Mouse (Mus musculus): ENCODE results near the gene Lamtor2. TPM values are rescaled to one million over a fixed set of nuclear protein-coding genes. Genes with fewer than 3 reads are reported as not detected.

Lamtor2 gene
- total RNA-seq, 4 experiments from 2014 or later, result 138 to 164 (median 144) TPM

DNA sequence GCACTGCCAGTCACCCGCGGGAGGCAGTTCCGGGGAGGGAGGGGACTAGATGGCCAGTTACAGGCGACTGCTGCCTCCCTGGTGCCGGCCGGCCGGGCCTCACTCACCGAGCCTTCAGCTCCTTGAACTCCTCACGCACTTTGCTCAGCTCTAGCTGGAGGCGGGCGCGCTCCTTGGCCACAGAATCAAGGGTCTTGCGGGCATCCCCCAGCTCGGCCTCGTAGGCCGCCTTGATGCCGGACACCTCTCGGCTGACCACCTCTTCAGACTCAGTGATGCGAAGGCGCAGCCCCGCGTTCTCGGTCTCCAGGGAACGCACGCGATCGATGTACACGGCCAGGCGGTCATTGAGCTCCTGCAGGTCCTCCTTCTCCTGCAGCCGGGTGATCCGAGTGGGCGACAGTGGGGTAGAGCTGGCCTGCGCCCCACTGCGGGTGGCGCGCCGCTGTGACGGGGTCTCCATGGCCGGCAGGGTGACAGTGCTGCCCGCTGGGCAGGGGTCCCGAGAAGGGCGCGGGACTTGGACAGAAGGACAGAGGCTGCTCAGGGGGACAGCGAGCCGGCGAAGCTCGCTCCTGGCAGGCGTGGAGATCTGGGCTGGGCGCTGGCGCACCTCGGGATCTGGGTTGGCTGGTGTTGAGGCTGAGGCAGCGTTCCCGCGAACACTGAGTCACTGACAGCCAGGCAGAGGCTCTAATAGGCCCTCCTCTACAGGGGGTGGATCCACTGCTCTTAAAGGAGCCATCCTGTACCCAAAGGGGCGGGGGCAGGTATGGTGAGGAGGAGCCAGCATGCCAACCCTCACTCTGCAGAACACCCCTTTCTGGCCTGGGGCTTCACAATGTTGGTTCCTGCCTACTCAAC lies 50.0 kb downstream of the Lamtor2 start:
- peak; percentile 93 for DNase-seq

GRCm38 (mm10) chr3:88502031-88502571 lies 50.8 kb downstream of the Lamtor2 start:
- peak; percentile 60 for DNase-seq

DNA sequence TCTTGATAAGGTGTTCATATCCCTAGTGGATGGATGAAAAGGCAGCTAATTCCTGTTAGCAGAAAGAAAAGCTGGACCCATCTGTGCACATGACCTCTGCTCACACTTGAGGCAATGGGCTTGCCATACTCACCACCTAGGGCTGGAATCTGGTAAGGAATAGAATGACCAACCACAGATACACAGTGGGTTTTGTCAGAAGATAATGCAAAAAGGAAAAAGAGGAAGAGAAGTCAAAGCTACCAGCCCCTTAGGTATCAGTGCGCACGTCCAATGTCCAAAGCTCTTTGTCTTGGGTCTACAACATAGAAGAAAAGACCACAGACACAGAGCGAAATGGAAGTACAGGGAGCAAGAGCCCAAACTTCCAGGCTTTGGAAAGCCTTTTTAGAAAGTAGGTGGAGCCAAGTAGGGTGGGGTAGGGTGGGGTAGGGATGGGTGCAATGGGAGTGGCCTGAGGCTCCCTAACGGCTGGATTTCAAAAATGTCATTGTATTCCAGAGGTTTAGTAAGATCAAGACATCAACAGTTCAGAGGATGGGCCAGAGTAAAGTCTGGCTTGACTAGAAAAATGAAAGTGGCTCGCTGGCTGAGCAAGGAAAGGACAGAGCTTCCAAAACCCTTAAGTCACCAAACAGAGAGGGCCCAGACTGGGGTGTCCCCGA lies 51.4 kb downstream of the Lamtor2 start:
- no peak for DNase-seq

DNA sequence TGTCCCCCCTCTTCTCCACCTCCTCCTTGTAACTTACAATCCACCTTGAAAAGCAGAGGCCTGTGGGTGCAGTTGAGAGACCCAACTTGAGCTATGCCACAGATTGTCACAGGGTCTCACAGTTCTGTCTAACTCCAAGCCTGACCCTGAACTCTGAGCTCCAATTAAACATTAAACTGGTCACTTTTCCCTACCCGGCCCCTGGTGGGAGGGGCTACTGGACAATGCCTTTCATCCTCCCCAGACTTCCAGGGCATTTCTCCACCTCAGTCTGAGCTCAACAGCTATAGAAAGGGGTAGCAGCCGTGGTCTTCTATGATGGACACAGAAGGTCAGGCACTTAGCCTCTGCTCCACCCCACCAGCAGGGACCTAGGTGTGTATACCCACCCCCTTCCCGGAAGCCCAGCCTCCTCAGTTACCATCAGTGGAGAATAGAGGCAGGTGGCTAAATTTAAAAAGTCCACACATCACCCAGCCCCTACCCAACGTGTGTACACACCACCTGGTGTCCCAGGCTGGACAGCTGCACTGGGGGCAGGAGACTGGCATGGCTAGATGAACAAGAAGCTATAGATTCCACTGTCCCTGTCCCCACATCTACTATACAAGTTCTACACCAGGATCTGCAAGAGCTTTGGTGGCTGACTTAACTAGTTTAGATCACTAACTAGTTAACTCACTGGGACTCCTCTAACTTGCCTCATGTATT lies 52.1 kb downstream of the Lamtor2 start:
- DNase-seq, result no peak

GRCm38 (mm10) chr3:88500087-88500486 lies 52.8 kb downstream of the Lamtor2 start:
- no peak for DNase-seq

Small RNAs within 50 kb of the gene (microRNA-seq; reads per million reads assigned to microRNA genes)
- 0 reads per million in 2 experiments for gene Mir1905

Other genes starting within 250 kb of the Lamtor2 start
- gene Glmp, start 228.1 kb downstream of the Lamtor2 start, total RNA-seq (2022), result 100 to 1,000 TPM; 233 to 293 (median 254) TPM
- gene Tmem79, start 216.9 kb downstream of the Lamtor2 start, total RNA-seq (2022), result 1 to 10 TPM; 4.4 to 7.1 (median 5.9) TPM
- 10 to 100 TPM; 48.2 to 66.6 (median 55.9) TPM for gene Smg5, start 216.8 kb downstream of the Lamtor2 start, total RNA-seq (2022)
- gene Paqr6, start 188.5 kb downstream of the Lamtor2 start, total RNA-seq (2022), result 1 to 10 TPM; 4.1 to 6.9 (median 5.4) TPM
- 1 to 10 TPM in 2 of 4 experiments, under 1 TPM in 1, not detected in 1; 0.89 to 1.9 (median 1.3) TPM for gene Bglap3, start 180.3 kb downstream of the Lamtor2 start, total RNA-seq (2022)
- gene Bglap2, start 174.4 kb downstream of the Lamtor2 start, total RNA-seq (2022), result 1 to 10 TPM in 1 of 4 experiments, not detected in 3; 2.1 TPM
- gene Bglap, start 168.6 kb downstream of the Lamtor2 start, total RNA-seq (2022), result 1 to 10 TPM in 2 of 4 experiments, under 1 TPM in 2; 0.77 to 7.8 (median 2.5) TPM
- gene Pmf1, start 142.7 kb downstream of the Lamtor2 start, total RNA-seq (2022), result 10 to 100 TPM; 31.5 to 46.9 (median 34.3) TPM
- gene Slc25a44, start 127.9 kb downstream of the Lamtor2 start, total RNA-seq (2022), result 10 to 100 TPM; 44.3 to 50.8 (median 47.0) TPM
- gene Sema4a, start 91.9 kb downstream of the Lamtor2 start, total RNA-seq (2022), result 10 to 100 TPM; 12.2 to 14.0 (median 12.5) TPM
- 100 to 1,000 TPM in 3 of 4 experiments, 10 to 100 TPM in 1; 88.2 to 134 (median 124) TPM for gene Lmna, start 43.1 kb downstream of the Lamtor2 start, total RNA-seq (2022)
- gene Mex3a, start 20.7 kb downstream of the Lamtor2 start, total RNA-seq (2022), result 1 to 10 TPM; 2.8 to 4.3 (median 3.9) TPM
- gene Rab25, start 4.8 kb downstream of the Lamtor2 start, total RNA-seq (2022), result not detected
- gene Ubqln4, start 684 bp upstream of the Lamtor2 start, total RNA-seq (2022), result 10 to 100 TPM; 64.1 to 81.3 (median 66.7) TPM
- gene Ssr2, start 22.8 kb upstream of the Lamtor2 start, total RNA-seq (2022), result 100 to 1,000 TPM; 139 to 217 (median 172) TPM
- 10 to 100 TPM; 22.0 to 48.2 (median 31.5) TPM for gene Arhgef2, start 52.9 kb upstream of the Lamtor2 start, total RNA-seq (2022)
- gene Rxfp4, start 100.1 kb upstream of the Lamtor2 start, total RNA-seq (2022), result not detected
- gene Khdc4, start 132.7 kb upstream of the Lamtor2 start, total RNA-seq (2022), result 10 to 100 TPM; 48.9 to 84.1 (median 58.1) TPM
- gene Rit1, start 163.8 kb upstream of the Lamtor2 start, total RNA-seq (2022), result 10 to 100 TPM; 55.0 to 65.3 (median 59.1) TPM
- gene Syt11, start 222.1 kb upstream of the Lamtor2 start, total RNA-seq (2022), result 10 to 100 TPM; 13.5 to 24.3 (median 15.7) TPM

Measured in adrenal gland, adult 8-10 months (tissue).